Mouse (Mus musculus) kidney, postnatal 10 days (tissue): ENCODE measurements at regions not wholly inside any gene's neighbourhood (a gene's known extent, or its start where the extent isn't known, plus 50 kb on each side); places are given as distances from the start of the nearest gene placed in this dataset.

Experiments used
- DNase-seq: peaks from one replicate; pipeline ENCODE4 v3.0.0; 2021; ENCODE audit warnings: mixed read lengths

DNA sequence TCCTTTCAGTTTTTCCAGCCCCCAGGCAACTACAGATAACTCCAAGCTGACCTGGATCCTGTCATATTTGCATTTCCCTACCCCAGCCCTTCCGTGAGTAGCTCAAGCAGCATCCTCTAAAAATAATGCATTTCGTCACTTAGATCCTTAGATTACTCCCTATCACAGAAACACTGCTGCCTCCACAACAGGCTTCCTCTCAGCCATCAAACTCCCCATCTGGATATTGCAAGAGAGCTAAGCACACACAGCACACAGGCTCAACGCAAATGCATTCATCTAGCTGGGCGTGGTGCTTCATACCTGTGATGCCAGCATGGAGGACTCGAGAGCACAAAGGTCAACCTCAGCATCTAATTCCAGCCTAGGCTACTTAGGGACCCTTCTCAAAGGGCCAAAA lies 260.9 kb downstream of the Sox4 start:
- DNase-seq: no peak

DNA sequence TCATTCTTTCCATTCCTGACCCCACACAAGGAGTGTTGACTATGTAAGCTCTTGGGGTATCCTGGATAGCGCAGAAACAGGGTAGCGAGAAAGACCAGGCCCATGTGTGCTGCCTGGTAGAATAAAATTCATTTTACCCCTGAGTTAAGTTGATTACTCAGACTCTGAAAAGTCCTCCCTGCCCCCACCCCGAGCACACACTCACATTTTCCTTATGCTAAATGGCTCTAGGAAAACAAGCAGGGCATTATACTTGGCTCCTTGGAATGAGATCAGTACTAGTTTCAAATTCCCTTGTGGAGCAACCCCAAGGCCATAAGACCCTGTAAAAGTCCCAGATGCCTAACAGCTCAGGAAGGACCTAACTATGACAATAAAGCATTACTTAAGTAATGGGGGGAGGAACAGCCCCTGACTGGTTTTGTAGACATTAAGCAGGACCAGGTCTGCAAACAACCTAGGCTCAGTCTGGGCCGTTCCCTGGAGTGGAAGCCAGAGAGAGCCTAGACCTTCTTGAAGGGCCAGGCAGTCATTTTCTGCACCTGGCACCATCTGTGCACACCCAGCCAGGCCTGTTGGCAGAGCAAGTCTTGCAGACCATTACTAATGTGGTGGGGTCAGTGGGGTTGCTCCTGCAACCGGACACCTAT lies 262.9 kb downstream of the Sox4 start:
- DNase-seq: no peak

GRCm38 (mm10) chr13:28687838-28688237 lies 265.7 kb downstream of the Sox4 start:
- no peak for DNase-seq

GRCm38 (mm10) chr13:28684311-28684710 lies 269.2 kb downstream of the Sox4 start:
- no peak for DNase-seq

GRCm38 (mm10) chr13:28680266-28680665 lies 273.2 kb downstream of the Sox4 start:
- no peak for DNase-seq

DNA sequence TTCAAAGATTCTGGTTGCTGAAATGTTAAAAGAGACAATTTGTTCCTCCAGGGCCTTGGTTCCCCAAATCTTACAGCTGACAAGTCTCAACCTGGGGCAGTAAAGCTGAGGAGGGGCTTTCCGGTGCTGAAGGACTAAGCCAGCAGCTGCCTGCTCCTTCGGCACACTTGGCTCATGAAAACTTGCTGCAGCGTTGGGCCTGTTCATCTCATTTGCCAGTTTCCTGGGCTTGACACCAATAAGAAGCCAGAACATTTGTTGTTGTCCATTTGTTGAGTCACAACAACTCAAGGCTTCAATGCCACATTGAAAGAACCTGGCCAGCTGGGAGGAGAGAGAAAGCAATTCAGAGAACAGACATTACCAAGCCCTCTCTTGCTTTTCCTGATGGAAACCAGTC lies 279.9 kb downstream of the Sox4 start:
- no peak for DNase-seq

DNA sequence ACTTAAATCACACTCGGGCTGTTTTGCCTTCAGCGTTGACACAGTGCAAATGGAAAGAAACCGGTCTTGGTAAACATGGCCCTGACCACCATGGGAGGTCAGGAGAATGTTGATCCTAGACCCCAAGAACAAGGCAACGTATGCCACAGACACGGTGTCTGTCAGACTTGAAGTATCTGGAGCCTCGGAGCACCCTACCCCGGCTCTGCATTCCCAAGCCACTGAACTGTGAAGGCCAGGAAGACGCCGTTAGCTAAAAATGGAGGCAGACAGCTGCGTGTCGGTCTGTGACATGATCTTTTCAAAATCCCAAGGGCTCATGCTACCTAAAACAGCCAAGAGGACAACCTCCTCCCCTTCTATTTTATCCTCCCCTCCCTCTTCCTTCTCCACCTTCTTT lies 282.0 kb downstream of the Sox4 start:
- DNase-seq: peak; percentile 39

- DNase-seq: no peak
These were observed 283.5 kb downstream of the Sox4 start for GRCm38 (mm10) chr13:28669832-28670585.

DNA sequence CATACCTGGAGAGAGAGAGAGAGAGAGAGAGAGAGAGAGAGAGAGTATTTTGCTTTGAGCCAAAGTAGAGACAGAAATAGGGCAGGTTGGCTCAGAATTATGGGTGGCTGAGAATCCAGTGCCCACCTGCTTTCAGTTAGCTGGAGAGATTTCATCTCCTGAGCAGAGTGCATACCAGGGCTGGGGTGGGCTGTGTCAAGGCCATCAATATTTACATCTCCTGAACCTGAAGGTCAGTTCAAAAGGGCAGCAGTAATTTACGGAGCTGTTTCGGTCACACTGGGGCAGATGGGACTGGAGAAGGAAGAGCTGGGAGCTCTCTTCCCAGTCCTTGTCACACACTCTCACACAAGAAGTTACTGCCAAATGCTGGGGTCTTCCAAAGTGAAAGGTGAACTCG lies 286.7 kb downstream of the Sox4 start:
- DNase-seq: no peak

- DNase-seq: no peak
These were observed 288.4 kb downstream of the Sox4 start for GRCm38 (mm10) chr13:28665150-28665549.

GRCm38 (mm10) chr13:28664698-28665097 lies 288.8 kb downstream of the Sox4 start:
- no peak for DNase-seq

DNA sequence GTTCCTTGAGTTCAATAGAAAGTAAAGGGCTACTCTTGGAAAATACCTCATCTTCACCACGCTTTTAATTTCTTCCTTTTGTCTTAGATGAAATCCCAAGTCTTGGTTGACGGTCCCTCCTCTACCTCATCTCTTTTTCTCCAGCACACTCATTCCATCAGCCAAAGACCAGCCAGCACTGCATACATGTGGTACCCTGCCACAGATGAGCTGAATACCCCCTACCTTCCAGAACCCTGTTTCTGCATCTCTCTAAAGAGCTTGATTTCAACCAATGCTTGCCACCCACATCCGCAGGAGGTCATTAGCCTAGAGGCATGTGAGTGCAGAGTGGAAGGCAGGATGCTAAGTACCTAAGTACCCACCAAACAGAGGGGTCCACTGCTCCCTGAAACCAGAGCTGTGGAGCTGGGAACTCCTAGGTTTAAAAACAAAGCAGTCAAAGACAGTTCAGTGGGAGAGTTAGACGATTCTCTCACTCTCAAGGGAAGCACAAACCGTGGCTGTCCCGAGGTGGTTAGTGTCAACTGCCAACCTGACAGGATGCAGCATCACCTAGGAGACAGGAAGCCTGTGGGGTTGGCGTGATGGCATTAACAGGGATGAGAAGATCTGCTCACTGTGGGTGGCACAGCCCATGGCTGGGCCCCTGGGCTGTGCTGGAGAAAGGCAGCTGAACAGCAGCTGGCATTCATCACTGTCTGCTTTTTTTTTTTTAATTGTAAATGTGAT lies 289.4 kb downstream of the Sox4 start:
- DNase-seq: no peak

GRCm38 (mm10) chr13:28663459-28663858 lies 290.1 kb downstream of the Sox4 start:
- DNase-seq: peak; percentile 63

DNA sequence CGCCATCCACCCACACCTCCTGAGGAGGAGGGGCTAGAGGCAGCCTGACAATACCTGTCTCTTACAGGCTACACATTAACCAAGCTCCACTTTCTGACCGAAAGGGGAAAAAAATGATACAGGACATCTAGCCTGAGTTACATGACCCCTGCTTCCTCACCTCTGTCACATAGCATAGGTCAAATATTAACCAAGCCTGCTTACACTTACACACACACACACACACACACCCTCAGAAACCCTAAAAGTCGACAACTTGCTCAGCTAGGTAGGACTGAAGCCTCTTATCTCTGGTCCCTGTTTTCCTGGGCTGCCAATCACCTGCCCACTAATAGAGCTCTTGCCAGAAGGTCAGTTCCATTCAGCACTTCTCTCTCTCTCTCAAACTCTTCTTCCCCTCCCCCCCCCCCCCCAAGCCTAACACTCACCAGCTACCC lies 291.2 kb downstream of the Sox4 start:
- no peak for DNase-seq

- DNase-seq: no peak
These were observed 293.4 kb downstream of the Sox4 start for GRCm38 (mm10) chr13:28660151-28660550.

- DNase-seq: no peak
These were observed 294.9 kb downstream of the Sox4 start for GRCm38 (mm10) chr13:28658652-28659051.

GRCm38 (mm10) chr13:28654883-28655282 lies 298.6 kb downstream of the Sox4 start:
- no peak for DNase-seq

DNA sequence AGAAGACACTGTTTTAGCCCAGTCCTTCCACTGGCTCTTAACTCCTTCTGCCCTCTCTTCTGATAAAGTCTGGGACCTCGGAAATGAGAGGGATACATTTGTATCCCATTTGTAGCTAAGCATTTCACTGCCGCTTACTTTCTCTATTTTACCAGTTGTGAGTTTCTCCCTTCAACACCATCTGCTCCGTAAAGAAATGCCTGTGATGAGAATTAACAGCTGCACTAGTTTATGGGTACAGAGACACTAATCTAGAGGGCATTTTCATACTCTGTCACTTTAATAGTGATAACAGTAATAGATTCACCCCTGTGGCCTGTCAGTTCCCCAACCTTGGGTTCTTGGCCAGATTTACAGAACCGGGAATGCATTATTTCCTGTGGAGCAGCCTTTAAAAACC lies 300.2 kb downstream of the Sox4 start:
- no peak for DNase-seq

- DNase-seq: no peak
These were observed 301.7 kb downstream of the Sox4 start for GRCm38 (mm10) chr13:28651810-28652209.

DNA sequence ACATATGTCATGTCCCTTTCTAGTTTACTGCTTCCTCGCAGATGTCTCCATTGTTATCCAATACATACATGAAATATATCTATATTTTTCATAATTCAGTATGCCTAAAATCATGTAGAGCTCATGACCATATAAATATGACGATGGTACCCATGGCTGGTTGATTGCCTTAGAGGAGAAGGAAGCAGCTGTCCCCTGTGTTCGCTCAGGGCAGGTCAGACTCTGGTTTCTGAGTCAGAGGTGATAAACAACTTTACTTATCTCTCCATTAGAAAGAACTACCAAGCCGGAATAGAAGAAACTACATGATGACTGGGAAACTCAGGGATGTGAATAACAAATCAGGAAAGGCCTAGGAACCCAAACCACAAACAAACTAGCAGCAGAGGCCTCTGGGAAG lies 307.6 kb downstream of the Sox4 start:
- DNase-seq: no peak

DNA sequence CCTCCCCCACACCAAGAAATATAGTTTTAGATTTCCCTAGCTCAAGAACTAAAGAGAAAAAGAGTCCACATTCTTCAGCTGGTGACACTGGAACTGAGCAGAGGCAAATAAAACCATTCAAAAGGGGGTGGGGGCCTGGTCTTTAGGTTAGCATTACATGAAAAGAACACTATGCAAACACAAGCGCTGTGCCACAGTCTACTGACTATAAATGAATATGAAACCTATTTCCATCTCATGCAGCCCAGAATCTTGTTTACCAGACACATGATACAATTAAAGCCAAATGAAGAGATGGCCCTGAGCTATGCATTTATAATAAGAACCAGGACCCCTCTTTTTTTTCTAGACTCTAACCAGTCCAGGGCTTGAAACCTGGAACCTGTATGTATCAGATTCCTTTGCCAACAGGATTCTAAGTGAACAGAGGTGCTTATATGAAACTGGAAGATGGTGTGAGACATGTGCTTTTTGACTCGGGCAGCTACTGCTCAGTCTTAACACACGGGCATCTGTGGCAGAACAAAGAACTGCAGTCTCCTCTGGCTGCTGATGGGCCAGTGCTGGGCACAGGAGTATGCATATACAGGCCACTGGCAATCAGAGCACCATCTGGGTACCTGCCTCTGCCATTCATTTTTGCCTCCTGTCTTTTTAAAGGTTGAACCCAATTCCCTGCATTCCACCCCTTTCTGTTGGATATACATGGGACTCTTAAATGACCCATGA lies 308.5 kb downstream of the Sox4 start:
- DNase-seq: no peak

GRCm38 (mm10) chr13:28640826-28641225 lies 312.7 kb downstream of the Sox4 start:
- DNase-seq: no peak
